Mouse (Mus musculus): Measurements from ENCODE around the gene Tbc1d14. TPM values are rescaled to one million over a fixed set of nuclear protein-coding genes. Genes with fewer than 3 reads are reported as not detected.

Tbc1d14 gene
- polyA plus RNA-seq (2012) = 11.2 and 17.3 TPM in 2 replicates

- no peak for TF ChIP-seq GATA1 (IDR thresholded peaks at IDR 0.05; ENCODE audit: low read length)
Observed at GRCm38 (mm10) chr5:36593176-36593575, at the start of gene Tbc1d14. Gene Tbc1d14, minus strand, starts transcription at chr5:36593276.

DNA sequence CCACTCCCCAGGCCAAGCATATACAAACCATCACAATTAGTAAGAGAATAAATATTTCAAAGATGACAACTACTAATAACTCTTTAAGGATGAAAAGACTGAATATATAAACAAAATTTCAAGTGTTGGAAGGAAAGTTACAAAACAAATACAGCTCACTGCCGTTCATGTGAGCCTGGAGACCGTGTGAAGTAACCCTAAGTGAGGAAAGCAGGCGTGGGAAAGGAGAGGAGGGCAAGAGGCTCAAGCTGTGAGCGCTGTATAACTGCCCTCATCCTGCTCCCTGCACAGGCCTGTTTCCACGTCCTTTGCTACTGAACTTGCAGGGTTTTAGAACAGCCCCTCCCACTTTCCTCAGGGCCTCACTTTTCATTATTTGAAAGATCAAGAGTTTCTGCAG lies 32.5 kb upstream of the Tbc1d14 start:
- TF ChIP-seq GATA1 (IDR thresholded peaks at IDR 0.05; ENCODE audit: low read length) = no peak

- no peak for TF ChIP-seq GATA1 (IDR thresholded peaks at IDR 0.05; ENCODE audit: low read length)
Observed at GRCm38 (mm10) chr5:36623670-36624069, 30.6 kb upstream of the Tbc1d14 start.

GRCm38 (mm10) chr5:36621058-36621449 lies 28.0 kb upstream of the Tbc1d14 start:
- TF ChIP-seq GATA1 (IDR thresholded peaks at IDR 0.05; ENCODE audit: low read length) = no peak

- no peak for TF ChIP-seq GATA1 (IDR thresholded peaks at IDR 0.05; ENCODE audit: low read length)
Observed at GRCm38 (mm10) chr5:36620409-36621057, 27.5 kb upstream of the Tbc1d14 start.

GRCm38 (mm10) chr5:36618890-36619289 lies 25.8 kb upstream of the Tbc1d14 start:
- no peak for TF ChIP-seq GATA1 (IDR thresholded peaks at IDR 0.05; ENCODE audit: low read length)

DNA sequence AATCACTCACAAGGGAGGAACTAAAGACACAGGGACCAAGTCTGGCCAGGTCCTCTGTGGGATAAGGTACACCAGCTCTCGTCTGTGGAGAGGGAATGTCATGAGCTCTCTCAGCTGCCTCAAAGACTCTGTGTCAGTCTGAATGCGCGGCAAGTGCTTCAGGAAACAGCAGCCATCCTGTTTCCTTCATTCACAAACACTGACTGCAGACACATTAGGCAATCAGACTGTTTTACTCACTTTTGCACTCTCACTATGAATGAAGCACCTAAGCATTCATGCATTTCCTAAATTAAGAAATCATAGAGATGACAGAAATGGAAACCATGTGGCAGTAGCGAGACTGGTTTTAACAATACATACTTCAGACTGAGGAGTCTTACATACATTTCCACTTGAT lies 25.3 kb upstream of the Tbc1d14 start:
- no peak for TF ChIP-seq GATA1 (IDR thresholded peaks at IDR 0.05; ENCODE audit: low read length)

GRCm38 (mm10) chr5:36614124-36614523 lies 21.0 kb upstream of the Tbc1d14 start:
- no peak for TF ChIP-seq GATA1 (IDR thresholded peaks at IDR 0.05; ENCODE audit: low read length)

GRCm38 (mm10) chr5:36608939-36609499 lies 15.9 kb upstream of the Tbc1d14 start:
- TF ChIP-seq GATA1 (IDR thresholded peaks at IDR 0.05; ENCODE audit: low read length) = no peak

GRCm38 (mm10) chr5:36603031-36603430 lies 10.0 kb upstream of the Tbc1d14 start:
- no peak for TF ChIP-seq GATA1 (IDR thresholded peaks at IDR 0.05; ENCODE audit: low read length)

DNA sequence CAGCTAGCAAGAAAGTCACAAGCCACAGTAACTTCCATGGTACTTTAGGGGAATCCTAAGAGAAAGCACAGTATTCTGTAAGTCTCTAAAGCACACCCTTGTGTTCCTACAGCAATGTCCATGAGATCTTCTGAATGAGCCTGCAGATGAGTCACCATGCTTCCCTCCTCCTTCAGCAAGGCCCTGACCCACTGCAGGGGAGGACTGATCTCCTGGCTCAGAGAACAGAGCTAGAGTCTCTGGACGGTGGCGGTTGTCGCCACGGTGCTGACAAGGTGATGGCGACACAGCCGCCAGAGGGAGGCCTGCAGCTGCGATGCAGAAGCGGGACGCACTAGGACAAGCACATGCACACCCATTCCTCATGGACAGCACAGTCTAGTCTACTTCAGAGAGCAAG lies 9.0 kb upstream of the Tbc1d14 start:
- no peak for TF ChIP-seq GATA1 (IDR thresholded peaks at IDR 0.05; ENCODE audit: low read length)

- no peak for TF ChIP-seq GATA1 (IDR thresholded peaks at IDR 0.05; ENCODE audit: low read length)
Observed at GRCm38 (mm10) chr5:36601492-36601891, 8.4 kb upstream of the Tbc1d14 start.

DNA sequence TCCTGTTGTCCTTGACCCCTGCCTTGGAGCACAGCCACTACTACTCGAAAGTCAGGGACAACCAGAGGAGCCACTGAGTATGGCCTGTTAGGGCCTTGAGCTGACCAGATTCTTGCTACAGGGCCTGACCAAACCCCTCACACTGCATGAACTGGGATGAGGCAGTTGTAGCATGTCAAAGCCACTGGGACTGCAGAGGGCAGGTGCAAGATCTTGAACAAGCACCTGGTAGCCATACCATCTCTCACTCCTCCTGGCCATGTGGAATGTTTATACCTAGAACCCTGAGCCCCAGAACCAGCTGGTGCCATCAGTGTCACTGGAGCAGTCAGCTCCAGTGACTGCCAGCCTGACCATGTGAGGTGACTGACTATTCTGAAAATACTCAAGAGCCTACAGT lies 5.8 kb upstream of the Tbc1d14 start:
- TF ChIP-seq GATA1 (IDR thresholded peaks at IDR 0.05; ENCODE audit: low read length) = no peak

- peak; percentile 88 for TF ChIP-seq GATA1 (IDR thresholded peaks at IDR 0.05; ENCODE audit: low read length)
Observed at GRCm38 (mm10) chr5:36597653-36598052, 4.6 kb upstream of the Tbc1d14 start.

- TF ChIP-seq GATA1 (IDR thresholded peaks at IDR 0.05; ENCODE audit: low read length) = no peak
Observed at GRCm38 (mm10) chr5:36596225-36596624, 3.1 kb upstream of the Tbc1d14 start.

- no peak for TF ChIP-seq GATA1 (IDR thresholded peaks at IDR 0.05; ENCODE audit: low read length)
Observed at GRCm38 (mm10) chr5:36595115-36595514, 2.0 kb upstream of the Tbc1d14 start.

DNA sequence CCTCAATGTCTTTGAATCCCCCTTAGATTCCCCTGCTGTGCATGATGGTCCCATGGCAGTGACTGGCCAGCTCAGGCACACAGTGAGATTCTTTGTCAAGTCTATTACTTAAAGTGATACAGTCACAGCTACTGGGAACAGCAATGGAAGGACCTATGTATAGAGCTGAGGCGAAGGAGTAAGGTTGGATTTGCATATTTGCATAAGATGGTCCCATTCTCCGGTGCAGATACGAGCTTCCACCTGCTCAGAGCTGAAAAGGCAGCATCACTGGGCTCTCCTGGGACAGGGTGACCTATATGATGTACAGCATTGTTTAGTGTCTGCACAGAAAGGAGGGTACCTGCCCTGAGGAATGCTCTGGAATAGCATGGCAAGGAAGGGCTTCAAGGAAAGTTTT lies 1.3 kb upstream of the Tbc1d14 start:
- TF ChIP-seq GATA1 (IDR thresholded peaks at IDR 0.05; ENCODE audit: low read length) = no peak
